Mouse (Mus musculus) midbrain, postnatal 0 days (tissue): ENCODE measurements around the gene Prkag2. TPM values are rescaled to one million over a fixed set of nuclear protein-coding genes. Genes with fewer than 3 reads are reported as not detected.
A peak's percentile ranks its signal among the peaks of the same experiment; 100 is the strongest.

Experiments
- ATAC-seq: fragments of 200-750 bp; cut with Nextera tagmentation; 2 replicates; pipeline ENCODE4 v1.8.0; 2017; ENCODE audit warnings: moderate number of reproducible peaks, mild to moderate bottlenecking, moderate TSS enrichment, moderate library complexity; ENCODE audit not compliant: low FRiP score
- DNase-seq: peaks from one replicate; pipeline ENCODE4 v3.0.0-alpha.2; 2015; ENCODE audit warnings: low spot score
- H3K27ac ChIP-seq: fragments of 300-500 bp; sonication (generic); 2 replicates; pipeline ENCODE4 v1.5.1; 2014; ENCODE audit warnings: low read depth, mild to moderate bottlenecking, low read length, mixed read lengths
- H3K27me3 ChIP-seq: fragments of 300-500 bp; sonication (generic); 2 replicates; pipeline ENCODE4 v1.6.1; 2014; ENCODE audit warnings: low read length, control low read depth, mixed read lengths; ENCODE audit not compliant: insufficient read depth
- H3K36me3 ChIP-seq: fragments of 300-500 bp; sonication (generic); 2 replicates; pipeline ENCODE4 v1.6.1; 2014; ENCODE audit warnings: low read length, control low read depth, mixed read lengths; ENCODE audit not compliant: insufficient read depth
- H3K4me1 ChIP-seq: fragments of 300-500 bp; sonication (generic); 2 replicates; pipeline ENCODE4 v1.6.1; 2014; ENCODE audit warnings: mild to moderate bottlenecking, control low read depth, antibody characterized with exemption, low read length, mixed read lengths; ENCODE audit not compliant: insufficient read depth
- H3K4me2 ChIP-seq: fragments of 300-500 bp; sonication (generic); 2 replicates; pipeline ENCODE4 v1.6.1; 2014; ENCODE audit warnings: low read depth, mild to moderate bottlenecking, low read length, mixed read lengths; ENCODE audit not compliant: poor library complexity, severe bottlenecking
- H3K4me3 ChIP-seq: fragments of 300-500 bp; sonication (generic); 2 replicates; pipeline ENCODE4 v1.5.1; 2014; ENCODE audit warnings: low read depth, mild to moderate bottlenecking, low read length, moderate library complexity
- H3K9ac ChIP-seq: fragments of 300-500 bp; sonication (generic); replicated peaks from 2 replicates; pipeline ENCODE4 v1.6.1; 2014; ENCODE audit warnings: mild to moderate bottlenecking, low read length, moderate library complexity, mixed read lengths; ENCODE audit not compliant: poor library complexity, severe bottlenecking
- H3K9me3 ChIP-seq: fragments of 300-500 bp; sonication (generic); 2 replicates; pipeline ENCODE4 v1.6.1; 2016; ENCODE audit warnings: low read length, control low read depth
- CTCF ChIP-seq: IDR thresholded peaks from 2 replicates; pipeline ENCODE4 v1.5.1; 2016; ENCODE audit warnings: antibody characterized with exemption, mild to moderate bottlenecking
- WGBS: fragments of 180-500 bp; shearing (Covaris S2); extraction: QIAGEN DNeasy Blood & Tissue Kit; methylation state at CpG from one replicate; pipeline ENCODE4 v1.1.7; 2014; 5-methylcytosine and 5-hydroxymethylcytosine counted together
- polyA plus RNA-seq: library from polyadenylated mRNA; unstranded; fragments of >200 nt; fragmentation: Nextera tagmentation; extraction: Ambion mirVana; gene quantifications from 2 replicates; pipeline ENCODE4 v1.2.1, GENCODE M21; 2015
- total RNA-seq: library from RNA; depleted of rRNA; stranded (reverse); fragments of >200 nt; gene quantifications from 2 replicates; pipeline ENCODE4 v1.2.3, GENCODE M21; 2014

The Prkag2 gene
- total and polyA plus RNA-seq, 2 experiments from 2014 or later: 51.6 to 103 TPM

DNA sequence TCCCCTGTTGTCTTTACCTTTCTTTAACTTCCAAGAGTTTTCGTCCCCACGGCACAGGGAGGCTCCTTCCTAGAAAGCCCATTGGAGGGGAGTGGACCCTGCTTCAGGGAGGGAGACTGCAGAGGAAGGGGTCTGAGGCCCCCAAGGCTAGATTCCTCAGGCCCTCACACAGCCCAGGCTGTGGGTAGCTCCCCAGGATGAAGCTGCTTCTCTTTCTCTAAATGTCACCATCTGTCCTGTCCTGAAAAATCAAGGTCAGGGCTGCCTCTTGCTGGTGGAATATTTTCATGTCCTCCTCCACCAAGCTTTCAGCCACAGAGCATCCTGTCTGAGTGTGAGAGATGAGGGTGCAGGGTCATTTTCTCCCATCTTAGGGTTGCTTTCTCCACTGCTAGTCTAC is 113.5 kb downstream of the Prkag2 start:
- no peak for TF ChIP-seq CTCF
- peak overlapping the region; percentile 20 for H3K4me3 ChIP-seq
- no peak for ATAC-seq
- no peaks in the 10 kb centered on the region for H3K27me3 ChIP-seq
- no peaks in the 10 kb centered on the region for H3K9me3 ChIP-seq
- no peak for DNase-seq
- 38% methylated on average over 2 of the region's 2 CpGs for WGBS
- peak overlapping the region; percentile 51 for H3K4me2 ChIP-seq
- H3K27ac ChIP-seq: peak overlapping the region; percentile 96
- peak overlapping the region; percentile 59; the same call in 1 of the 2 replicates for H3K9ac ChIP-seq
- H3K4me1 ChIP-seq: peaks cover 17% of the 10 kb centered on the region; the same call in 1 of the 2 replicates
- H3K36me3 ChIP-seq: no peaks in the 10 kb centered on the region

- H3K9me3 ChIP-seq: no peaks in the 10 kb centered on the region
- peak overlapping the region; percentile 20 for H3K4me3 ChIP-seq
- H3K27me3 ChIP-seq: no peaks in the 10 kb centered on the region
- peak overlapping the region; percentile 51 for H3K4me2 ChIP-seq
- peak; percentile 44 for TF ChIP-seq CTCF
- peak overlapping the region; percentile 96 for H3K27ac ChIP-seq
- ATAC-seq (peak; percentile 64; the same call in 1 of the 2 replicates), DNase-seq (no peak)
- peak overlapping the region; percentile 59 for H3K9ac ChIP-seq
- no peaks in the 10 kb centered on the region for H3K36me3 ChIP-seq
- 28% methylated on average over 8 of the region's 9 CpGs for whole genome bisulfite sequencing
- H3K4me1 ChIP-seq: peaks cover 22% of the 10 kb centered on the region; the same call in 1 of the 2 replicates
These were observed 114.1 kb downstream of the Prkag2 start for GRCm38 (mm10) chr5:24986204-24986940.

DNA sequence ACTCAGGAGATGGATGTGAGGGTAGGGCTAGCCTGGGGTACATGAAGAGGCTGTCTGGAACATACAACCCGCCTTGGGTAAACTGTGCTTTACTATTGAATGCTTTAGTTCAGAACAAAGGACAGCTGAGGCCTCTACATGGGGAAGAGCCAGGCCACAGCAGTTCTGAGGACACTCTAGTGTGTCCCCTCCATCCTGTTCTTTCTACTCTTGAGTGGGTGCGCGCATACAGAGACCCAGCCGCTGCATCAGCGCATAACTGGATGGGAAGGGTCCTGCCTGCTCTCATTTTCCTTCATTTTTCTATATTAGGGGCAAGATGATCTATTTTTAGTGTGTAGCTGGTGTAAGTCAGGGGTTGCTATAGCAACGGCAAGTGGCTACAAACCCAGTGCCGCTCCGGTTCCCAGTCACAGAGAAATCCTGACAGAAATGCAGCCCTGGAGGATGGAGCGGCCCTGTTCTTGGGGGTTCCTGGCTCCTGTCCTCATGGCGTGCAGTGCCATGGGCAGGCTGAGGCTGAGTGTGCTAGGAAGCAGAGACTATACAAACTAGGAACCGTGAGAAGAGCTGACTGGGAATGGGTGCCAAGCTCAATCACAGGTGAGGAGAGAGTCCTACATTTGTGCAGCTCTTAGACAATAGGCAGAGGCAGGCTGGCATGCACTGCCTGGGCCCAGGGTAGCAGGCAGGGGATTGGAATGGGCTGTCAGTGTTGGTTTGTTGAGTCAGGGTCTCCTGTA is 114.8 kb downstream of the Prkag2 start:
- H3K9me3 ChIP-seq: no peaks in the 10 kb centered on the region
- peak; percentile 85 for DNase-seq
- no peaks in the 10 kb centered on the region for H3K36me3 ChIP-seq
- H3K27ac ChIP-seq: peak overlapping the region; percentile 96
- H3K4me3 ChIP-seq: peak overlapping the region; percentile 20
- TF ChIP-seq CTCF: no peak
- peak overlapping the region; percentile 51 for H3K4me2 ChIP-seq
- 29% methylated on average over 11 of the region's 11 CpGs for WGBS
- ATAC-seq: peak; percentile 72
- peaks cover 22% of the 10 kb centered on the region; the same call in 1 of the 2 replicates for H3K4me1 ChIP-seq
- H3K27me3 ChIP-seq: no peaks in the 10 kb centered on the region
- H3K9ac ChIP-seq: peak overlapping the region; percentile 59

- Histone ChIP-seq H3K36me3 (no peaks in the 10 kb centered on the region), H3K4me1 (peaks cover 20% of the 10 kb centered on the region; the same call in 1 of the 2 replicates), H3K9ac (no peak overlapping the region), H3K27me3 (no peaks in the 10 kb centered on the region), H3K9me3 (no peaks in the 10 kb centered on the region), H3K27ac (peak overlapping the region; percentile 96; the same call in 1 of the 2 replicates), H3K4me2 (no peak overlapping the region), H3K4me3 (no peak overlapping the region)
- WGBS: 75% methylated on average over 1 of the region's 1 CpGs
- DNase-seq: no peak
- no peak for ATAC-seq
- TF ChIP-seq CTCF: no peak
These were observed 116.3 kb downstream of the Prkag2 start for GRCm38 (mm10) chr5:24984157-24984556.

- 14% methylated on average over 3 of the region's 3 CpGs for WGBS
- peak; percentile 45 for DNase-seq
- Histone ChIP-seq H3K27me3 (no peaks in the 10 kb centered on the region), H3K36me3 (no peaks in the 10 kb centered on the region), H3K4me1 (peaks cover 20% of the 10 kb centered on the region; the same call in 1 of the 2 replicates), H3K4me2 (no peak overlapping the region), H3K27ac (peak overlapping the region; percentile 19; the same call in 1 of the 2 replicates), H3K9ac (no peak overlapping the region), H3K9me3 (no peaks in the 10 kb centered on the region), H3K4me3 (no peak overlapping the region)
- TF ChIP-seq CTCF: peak; percentile 84
- peak; percentile 20; the same call in 1 of the 2 replicates for ATAC-seq
These were observed 116.9 kb downstream of the Prkag2 start for GRCm38 (mm10) chr5:24983539-24983938.
